Mouse (Mus musculus) ovary, postnatal 36 days (tissue): ENCODE measurements at regions not wholly inside any gene's neighbourhood (a gene's known extent, or its start where the extent isn't known, plus 50 kb on each side); places are given as distances from the start of the nearest gene placed in this dataset.
"Not testable (repeated sequence)": the region's sequence is repeated elsewhere in the genome, so short reads cannot be mapped to it uniquely, and the experiment has no call there.

Experiments used
- DNase-seq: peaks from one replicate; pipeline ENCODE4 v3.0.0; 2022; ENCODE audit warnings: low spot score, mixed read lengths

- not testable (repeated sequence) for DNase-seq
Measured at GRCm38 (mm10) chrX:154717526-154717925, 138.4 kb upstream of the Samt2 start.

GRCm38 (mm10) chrX:154713641-154714255, 134.6 kb upstream of the Samt2 start:
- peak; percentile 5 for DNase-seq

- not testable (repeated sequence) for DNase-seq
Measured at GRCm38 (mm10) chrX:154712576-154712975, 133.4 kb upstream of the Samt2 start.

GRCm38 (mm10) chrX:154670529-154670928, 91.4 kb upstream of the Samt2 start:
- DNase-seq = not testable (repeated sequence)
